Mouse (Mus musculus): Measurements from ENCODE around the gene Artn. TPM values are rescaled to one million over a fixed set of nuclear protein-coding genes. Genes with fewer than 3 reads are reported as not detected.

Artn gene
- total and polyA plus RNA-seq, 2 experiments from 2014 or later, result 0.14 TPM; not detected in 1

DNA sequence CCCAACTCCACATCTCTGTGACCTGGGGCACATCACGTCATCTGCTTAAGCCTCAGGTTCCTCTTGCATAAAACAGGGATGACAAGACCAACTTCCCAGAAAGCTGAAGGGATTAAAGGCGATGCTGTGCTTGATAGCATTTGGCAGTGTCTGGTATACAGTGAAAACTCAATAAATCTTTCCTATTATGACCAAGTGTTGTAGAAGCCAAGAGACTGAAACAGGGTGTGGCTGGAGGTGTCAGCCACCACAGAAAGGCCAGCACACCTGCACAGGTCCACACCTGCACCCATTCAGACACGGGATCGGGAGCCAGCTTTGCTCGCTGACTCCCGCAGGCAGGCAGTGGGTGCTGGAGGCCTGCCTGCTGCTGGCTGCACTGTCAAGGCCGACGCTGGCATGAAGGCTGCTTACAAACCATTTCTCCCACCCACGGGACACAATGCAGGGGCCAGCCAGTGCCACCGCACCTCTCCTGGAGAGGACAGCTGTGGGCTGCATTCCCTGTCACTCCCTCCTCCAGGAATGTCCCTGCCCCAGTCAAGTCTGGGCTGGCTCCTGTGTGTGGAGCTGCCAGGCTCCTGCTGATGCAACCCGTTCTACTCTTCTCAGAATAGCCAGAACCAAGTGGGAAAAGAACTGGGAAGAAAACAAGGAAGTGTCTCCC, 17.2 kb upstream of the Artn start:
- H3K4me3 ChIP-seq (ENCODE audit: low read depth, low read length), result no peak overlapping the region
- no peaks in the 10 kb centered on the region for H3K9me3 ChIP-seq (replicated peaks; ENCODE audit: control insufficient read depth, low read length)
- no peak overlapping the region for H3K9ac ChIP-seq (replicated peaks; ENCODE audit: low read depth, low read length)
- ATAC-seq (ENCODE audit: insufficient read depth, low read depth), result peak; percentile 53; the same call in 1 of the 2 replicates
- no peak for TF ChIP-seq EP300 (IDR thresholded peaks at IDR 0.05; ENCODE audit: low read depth)
- no peak for TF ChIP-seq CTCF (IDR thresholded peaks at IDR 0.05; ENCODE audit: low read depth)
- H3K4me1 ChIP-seq (ENCODE audit: control insufficient read depth, insufficient read depth), result no peaks in the 10 kb centered on the region
- no peaks in the 10 kb centered on the region for H3K27me3 ChIP-seq (ENCODE audit: control insufficient read depth, insufficient read depth, low read length)
- H3K36me3 ChIP-seq (replicated peaks; ENCODE audit: control insufficient read depth, insufficient read depth, low read length), result peaks cover 7% of the 10 kb centered on the region; the same call in 1 of the 2 replicates
- 72% methylated on average over 11 of the region's 11 CpGs for WGBS
- H3K27ac ChIP-seq (ENCODE audit: low read depth), result no peak overlapping the region
- H3K4me2 ChIP-seq (ENCODE audit: low read depth, low read length), result no peak overlapping the region
- DNase-seq (ENCODE audit: low spot score), result no peak

DNA sequence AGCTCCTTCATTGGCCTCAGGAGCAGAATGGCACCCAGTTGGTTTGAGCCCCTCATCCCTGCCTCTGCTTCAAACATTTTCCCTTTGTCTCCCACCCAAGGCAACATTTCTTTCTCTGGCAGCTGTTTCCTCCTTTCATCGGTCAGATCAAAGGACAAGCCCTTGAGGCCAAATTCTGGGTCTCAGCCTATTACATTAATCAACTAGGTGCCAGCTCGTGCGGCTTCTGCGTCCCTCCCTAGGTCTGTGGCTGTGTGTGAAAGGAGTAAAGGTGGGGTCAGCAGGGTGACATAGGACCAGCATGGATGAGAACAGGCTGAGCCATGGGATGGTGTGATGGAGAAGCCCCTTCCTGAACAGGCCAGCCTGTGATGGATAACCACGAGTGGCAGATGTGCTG, 13.8 kb upstream of the Artn start:
- Histone ChIP-seq H3K36me3 (replicated peaks; ENCODE audit: control insufficient read depth, insufficient read depth, low read length) (no peaks in the 10 kb centered on the region), H3K4me3 (ENCODE audit: low read depth, low read length) (no peak overlapping the region), H3K4me1 (ENCODE audit: control insufficient read depth, insufficient read depth) (no peaks in the 10 kb centered on the region), H3K9me3 (replicated peaks; ENCODE audit: control insufficient read depth, low read length) (no peaks in the 10 kb centered on the region), H3K27ac (ENCODE audit: low read depth) (no peak overlapping the region), H3K27me3 (ENCODE audit: control insufficient read depth, insufficient read depth, low read length) (no peaks in the 10 kb centered on the region), H3K4me2 (ENCODE audit: low read depth, low read length) (no peak overlapping the region), H3K9ac (replicated peaks; ENCODE audit: low read depth, low read length) (no peak overlapping the region)
- DNase-seq (ENCODE audit: low spot score) (no peak), ATAC-seq (ENCODE audit: insufficient read depth, low read depth) (no peak)
- 66% methylated on average over 5 of the region's 5 CpGs for WGBS
- TF ChIP-seq EP300 (IDR thresholded peaks at IDR 0.05; ENCODE audit: low read depth) (no peak), CTCF (IDR thresholded peaks at IDR 0.05; ENCODE audit: low read depth) (no peak)

DNA sequence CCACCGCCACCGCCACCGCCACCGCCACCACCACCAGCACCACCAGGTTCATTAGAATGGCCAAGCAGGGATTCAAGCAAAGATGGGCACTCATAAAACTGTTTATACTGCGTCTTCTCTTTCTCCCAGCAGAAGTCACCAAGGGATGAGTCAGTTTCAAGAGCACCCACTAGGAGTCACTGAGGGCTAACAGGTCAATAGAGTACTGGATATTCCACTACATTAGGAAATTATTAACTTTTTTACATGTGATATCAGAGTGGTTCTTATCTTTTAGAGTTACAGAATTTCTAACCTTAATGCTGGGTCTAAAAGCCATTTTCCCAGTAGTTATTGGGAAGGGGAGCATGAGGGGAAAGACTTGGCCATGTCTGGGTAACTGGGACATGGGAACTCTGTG, 7.4 kb upstream of the Artn start:
- H3K4me2 ChIP-seq (ENCODE audit: low read depth, low read length), result no peak overlapping the region
- no peaks in the 10 kb centered on the region for H3K27me3 ChIP-seq (ENCODE audit: control insufficient read depth, insufficient read depth, low read length)
- H3K4me1 ChIP-seq (ENCODE audit: control insufficient read depth, insufficient read depth), result no peaks in the 10 kb centered on the region
- no peaks in the 10 kb centered on the region for H3K9me3 ChIP-seq (replicated peaks; ENCODE audit: control insufficient read depth, low read length)
- WGBS, result 93% methylated on average over 5 of the region's 5 CpGs
- TF ChIP-seq CTCF (IDR thresholded peaks at IDR 0.05; ENCODE audit: low read depth) (peak; percentile 28; the same call in 1 of the 2 replicates), EP300 (IDR thresholded peaks at IDR 0.05; ENCODE audit: low read depth) (no peak)
- ATAC-seq (ENCODE audit: insufficient read depth, low read depth) (no peak), DNase-seq (ENCODE audit: low spot score) (no peak)
- H3K27ac ChIP-seq (ENCODE audit: low read depth), result no peak overlapping the region
- H3K9ac ChIP-seq (replicated peaks; ENCODE audit: low read depth, low read length), result no peak overlapping the region
- H3K4me3 ChIP-seq (ENCODE audit: low read depth, low read length), result no peak overlapping the region
- H3K36me3 ChIP-seq (replicated peaks; ENCODE audit: control insufficient read depth, insufficient read depth, low read length), result 0 out of 2 replicates have a peak, but pooled peaks cover 4% of the 10 kb centered on the region

DNA sequence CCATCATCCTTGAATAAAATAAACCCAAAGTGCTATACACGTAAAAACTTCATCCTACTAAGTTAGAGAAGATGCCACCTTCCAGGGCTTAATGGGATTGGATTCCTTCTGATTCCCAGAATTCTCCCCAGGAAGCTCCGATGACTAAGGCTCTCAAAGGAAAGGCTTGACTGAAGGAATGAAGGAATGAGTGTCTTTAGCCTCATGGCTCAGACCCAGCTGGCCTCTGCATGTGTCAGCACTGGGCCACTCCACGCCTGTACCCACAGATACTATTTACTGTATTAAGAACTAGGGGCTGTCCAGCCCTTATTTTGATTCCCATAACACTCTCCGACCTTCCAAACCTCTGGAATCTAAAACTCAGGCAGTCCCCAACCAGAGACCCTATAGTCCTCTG, 4.5 kb upstream of the Artn start:
- H3K4me3 ChIP-seq (ENCODE audit: low read depth, low read length), result no peak overlapping the region
- no peak overlapping the region for H3K4me2 ChIP-seq (ENCODE audit: low read depth, low read length)
- H3K9me3 ChIP-seq (replicated peaks; ENCODE audit: control insufficient read depth, low read length), result no peaks in the 10 kb centered on the region
- H3K27ac ChIP-seq (ENCODE audit: low read depth), result no peak overlapping the region
- no peak overlapping the region for H3K9ac ChIP-seq (replicated peaks; ENCODE audit: low read depth, low read length)
- H3K4me1 ChIP-seq (ENCODE audit: control insufficient read depth, insufficient read depth), result peaks cover 5% of the 10 kb centered on the region; the same call in 1 of the 2 replicates
- H3K36me3 ChIP-seq (replicated peaks; ENCODE audit: control insufficient read depth, insufficient read depth, low read length), result 0 out of 2 replicates have a peak, but pooled peaks cover 4% of the 10 kb centered on the region
- ATAC-seq (ENCODE audit: insufficient read depth, low read depth) (no peak), DNase-seq (ENCODE audit: low spot score) (no peak)
- WGBS, result 80% methylated on average over 4 of the region's 4 CpGs
- peaks cover 13% of the 10 kb centered on the region for H3K27me3 ChIP-seq (ENCODE audit: control insufficient read depth, insufficient read depth, low read length)
- TF ChIP-seq CTCF (IDR thresholded peaks at IDR 0.05; ENCODE audit: low read depth) (no peak), EP300 (IDR thresholded peaks at IDR 0.05; ENCODE audit: low read depth) (no peak)

DNA sequence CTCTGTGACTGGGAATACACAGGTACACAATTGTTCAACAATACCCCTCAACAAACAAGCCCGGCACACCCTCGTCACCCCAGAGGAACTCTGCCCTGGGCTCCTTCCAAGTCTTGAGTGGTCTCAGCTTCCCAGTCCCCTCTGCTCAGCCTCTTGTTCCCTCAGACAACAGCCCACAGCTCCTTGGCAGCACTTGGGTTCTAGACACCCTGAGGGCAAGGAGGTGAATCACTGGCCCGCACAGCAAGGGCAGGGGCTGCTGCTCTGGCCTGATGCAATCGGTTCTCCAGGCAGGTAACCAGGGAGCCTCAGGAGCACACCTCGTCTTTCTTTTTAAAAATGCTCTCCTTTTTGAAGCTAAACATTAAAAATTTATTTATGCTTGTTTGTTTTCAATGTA, 3.7 kb upstream of the Artn start:
- Histone ChIP-seq H3K9ac (replicated peaks; ENCODE audit: low read depth, low read length) (no peak overlapping the region), H3K9me3 (replicated peaks; ENCODE audit: control insufficient read depth, low read length) (no peaks in the 10 kb centered on the region), H3K36me3 (replicated peaks; ENCODE audit: control insufficient read depth, insufficient read depth, low read length) (0 out of 2 replicates have a peak, but pooled peaks cover 4% of the 10 kb centered on the region), H3K4me2 (ENCODE audit: low read depth, low read length) (no peak overlapping the region), H3K4me3 (ENCODE audit: low read depth, low read length) (no peak overlapping the region), H3K4me1 (ENCODE audit: control insufficient read depth, insufficient read depth) (peaks cover 11% of the 10 kb centered on the region), H3K27me3 (ENCODE audit: control insufficient read depth, insufficient read depth, low read length) (peaks cover 21% of the 10 kb centered on the region), H3K27ac (ENCODE audit: low read depth) (no peak overlapping the region)
- WGBS, result 83% methylated on average over 5 of the region's 5 CpGs
- TF ChIP-seq CTCF (IDR thresholded peaks at IDR 0.05; ENCODE audit: low read depth) (no peak), EP300 (IDR thresholded peaks at IDR 0.05; ENCODE audit: low read depth) (no peak)
- DNase-seq (ENCODE audit: low spot score) (no peak), ATAC-seq (ENCODE audit: insufficient read depth, low read depth) (no peak)

Measured in heart, postnatal 0 days (tissue).